Mouse (Mus musculus) MEL (cell line): ENCODE data around the gene 1110057P08Rik.
"Not testable (repeated sequence)": the region's sequence is repeated elsewhere in the genome, so short reads cannot be mapped to it uniquely, and the experiment has no call there.

Experiments
- CHD1 ChIP-seq: IDR thresholded peaks from 2 replicates; pipeline ENCODE4 v1.6.1; 2012; ENCODE audit warnings: low read depth, mild to moderate bottlenecking, inconsistent platforms, low read length, improper control_type of control experiment
- CTCF ChIP-seq, 3 experiments: IDR thresholded peaks in 2 of 3; conservative IDR thresholded peaks in 1 of 3; 2 replicates each; pipeline ENCODE4 v1.5.1; 2011 to 2012; ENCODE audit warnings: low read length in 3 of 3, low read depth in 2 of 3, mild to moderate bottlenecking in 2 of 3, improper control_type of control experiment in 1 of 3, inconsistent platforms in 1 of 3, mixed read lengths in 1 of 3, moderate library complexity in 1 of 3; ENCODE audit not compliant: control insufficient read depth in 1 of 3, insufficient read depth in 1 of 3, poor library complexity in 1 of 3, severe bottlenecking in 1 of 3
- GABPA ChIP-seq: IDR thresholded peaks from 2 replicates; pipeline ENCODE4 v1.6.1; 2012; ENCODE audit warnings: low read depth, mild to moderate bottlenecking, inconsistent platforms, low read length, improper control_type of control experiment, moderate library complexity
- GATA1 ChIP-seq: IDR thresholded peaks from 2 replicates; pipeline ENCODE4 v1.6.1; 2011; ENCODE audit warnings: low read depth, low read length, improper control_type of control experiment
- MAFK ChIP-seq: IDR thresholded peaks from 2 replicates; pipeline ENCODE4 v1.6.1; 2011; ENCODE audit warnings: low read depth, mild to moderate bottlenecking, low read length, improper control_type of control experiment, borderline replicate concordance
- MAZ ChIP-seq: IDR thresholded peaks from 2 replicates; pipeline ENCODE4 v1.6.1; 2012; ENCODE audit warnings: low read depth, mild to moderate bottlenecking, inconsistent platforms, low read length, improper control_type of control experiment
- POLR2A ChIP-seq, 2 experiments: IDR thresholded peaks; 2 replicates each; pipeline ENCODE4 v1.6.1; 2011 to 2012; ENCODE audit warnings: low read length in 2 of 2, mild to moderate bottlenecking in 2 of 2, control low read depth in 1 of 2, improper control_type of control experiment in 1 of 2, low read depth in 1 of 2, moderate library complexity in 1 of 2; ENCODE audit not compliant: control insufficient read depth in 1 of 2, insufficient read depth in 1 of 2, poor library complexity in 1 of 2
- TCF12 ChIP-seq: IDR thresholded peaks from 2 replicates; pipeline ENCODE4 v1.6.1; 2014; ENCODE audit warnings: low read depth, mild to moderate bottlenecking, inconsistent platforms, low read length, improper control_type of control experiment, moderate library complexity
- USF1 ChIP-seq: IDR thresholded peaks from 2 replicates; pipeline ENCODE4 v1.6.1; 2014; ENCODE audit warnings: low read depth, mild to moderate bottlenecking, inconsistent platforms, low read length, improper control_type of control experiment, moderate library complexity
- USF2 ChIP-seq, 2 experiments: IDR thresholded peaks; 2 replicates each; pipeline ENCODE4 v1.6.1; 2011 to 2012; ENCODE audit warnings: improper control_type of control experiment in 2 of 2, low read length in 2 of 2, borderline replicate concordance in 1 of 2, inconsistent platforms in 1 of 2, low read depth in 1 of 2, mild to moderate bottlenecking in 1 of 2; ENCODE audit not compliant: insufficient read depth in 1 of 2

DNA sequence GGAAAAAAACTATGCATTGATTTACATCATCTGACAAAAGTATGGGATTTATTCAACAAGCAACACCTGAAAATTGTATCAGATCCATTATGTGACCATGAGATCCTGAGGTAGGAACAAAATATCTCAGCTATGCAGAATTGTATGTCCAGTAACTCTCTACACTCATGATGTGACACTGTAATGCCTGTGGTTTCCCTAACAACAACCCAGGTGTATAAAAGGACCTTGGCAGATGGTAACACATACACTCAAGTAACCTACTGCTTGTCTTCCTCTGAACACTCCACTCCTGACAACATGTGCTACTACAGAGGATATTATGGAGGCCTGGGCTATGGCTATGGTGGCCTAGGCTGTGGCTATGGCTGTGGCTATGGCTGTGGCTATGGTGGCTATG is 5.3 kb upstream of the 1110057P08Rik start, which contains the start of gene Gm7735:
- TF ChIP-seq POLR2A (IDR thresholded peaks at IDR 0.05; ENCODE audit: control insufficient read depth in 1 of 2, insufficient read depth in 1 of 2, low read depth in 1 of 2, low read length in 2 of 2, poor library complexity in 1 of 2); TCF12; USF2 (IDR thresholded peaks at IDR 0.05; ENCODE audit: borderline replicate concordance in 1 of 2, insufficient read depth in 1 of 2, low read depth in 1 of 2, low read length in 2 of 2); CTCF (IDR thresholded peaks at IDR 0.05 in 2 of 3, conservative IDR thresholded peaks at IDR 0.05 in 1 of 3; ENCODE audit: control insufficient read depth in 1 of 3, insufficient read depth in 1 of 3, low read depth in 2 of 3, low read length in 3 of 3, poor library complexity in 1 of 3, severe bottlenecking in 1 of 3); USF1; CHD1; GATA1; GABPA; MAZ; MAFK: not testable (repeated sequence)
